Mouse (Mus musculus) gastrocnemius, postnatal 14 days (tissue): ENCODE data around the gene Xpa. TPM values are rescaled to one million over a fixed set of nuclear protein-coding genes. Genes with fewer than 3 reads are reported as not detected.
"Not testable (repeated sequence)": the region's sequence is repeated elsewhere in the genome, so short reads cannot be mapped to it uniquely, and the experiment has no call there.

Experiments used
- DNase-seq: peaks from one replicate; pipeline ENCODE4 v3.0.0; 2021; ENCODE audit warnings: mixed read lengths
- intact Hi-C: fragments of 180-260 bp; cut with DNase I; formaldehyde crosslinking; loops from one replicate; pipeline ENCODE4 v1.15.1; 2025; ENCODE audit warnings: low total_unique reads
- long read RNA-seq, 2 experiments: library from polyadenylated mRNA; stranded (forward); transcript quantifications; one replicate each; pipeline ENCODE4 v2.0.0; 2021
- total RNA-seq, 2 experiments: library from RNA; stranded (reverse); gene quantifications; 2 replicates each; pipeline ENCODE4 v1.2.3; 2021

The Xpa gene
- total RNA-seq: 1 to 10 TPM; 7.5 to 7.8 TPM
- long read RNA-seq, experiment 1, partial matches to known transcripts: 1 of 5 reads
- long read RNA-seq, experiment 1, other reads (novel, unspliced or antisense): 1 of 5 reads
- long read RNA-seq, experiment 2, partial matches to known transcripts: 0 of 5 reads
- long read RNA-seq, experiment 2, other reads (novel, unspliced or antisense): 1 of 5 reads

- intact Hi-C loops: no loop called here
- peak; percentile 95 for DNase-seq
Measured at GRCm38 (mm10) chr4:46195781-46196487, at the start of gene Xpa. Gene Xpa (minus strand): TSS chr4:46196311.

GRCm38 (mm10) chr4:46235871-46236270 is 39.8 kb upstream of the Xpa start:
- intact Hi-C loops: no loop called here
- no peak for DNase-seq

- no peak for DNase-seq
- intact Hi-C loops: no loop called here
Measured at GRCm38 (mm10) chr4:46234739-46235138, 38.6 kb upstream of the Xpa start.

GRCm38 (mm10) chr4:46226972-46227535 is 30.9 kb upstream of the Xpa start:
- no peak for DNase-seq
- intact Hi-C loops: no loop called here

- DNase-seq: no peak
- intact Hi-C loops: no loop called here
Measured at GRCm38 (mm10) chr4:46221090-46221489, 25.0 kb upstream of the Xpa start.

- peak; percentile 9 for DNase-seq
- intact Hi-C loops: loop anchor here (10.0 kb wide), 1 partner anchor 142 kb away; the partner anchor contains the start of gene Foxe1
Measured at GRCm38 (mm10) chr4:46202562-46203126, 6.5 kb upstream of the Xpa start.

- DNase-seq: peak; percentile 53
- intact Hi-C loops: loop anchor here (10.0 kb wide), 1 partner anchor 143 kb away; the partner anchor contains the start of gene Foxe1
Measured at GRCm38 (mm10) chr4:46201834-46202561, 5.9 kb upstream of the Xpa start.

- no peak for DNase-seq
- intact Hi-C loops: no loop called here
Measured at GRCm38 (mm10) chr4:46198064-46198463, 2.0 kb upstream of the Xpa start.

- intact Hi-C loops: no loop called here
- DNase-seq: no peak
Measured at GRCm38 (mm10) chr4:46196513-46196912, 402 bp upstream of the Xpa start.

GRCm38 (mm10) chr4:46192011-46192410 is 4.1 kb downstream of the Xpa start:
- DNase-seq, intact Hi-C loops: not testable (repeated sequence)

GRCm38 (mm10) chr4:46186466-46186865 is 9.6 kb downstream of the Xpa start:
- no peak for DNase-seq
- intact Hi-C loops: no loop called here

GRCm38 (mm10) chr4:46185890-46186289 is 10.2 kb downstream of the Xpa start:
- intact Hi-C loops: no loop called here
- DNase-seq: no peak

- intact Hi-C loops: no loop called here
- no peak for DNase-seq
Measured at GRCm38 (mm10) chr4:46185423-46185822, 10.7 kb downstream of the Xpa start.

- intact Hi-C loops: no loop called here
Measured at GRCm38 (mm10) chr4:46182181-46182580, 13.9 kb downstream of the Xpa start.

GRCm38 (mm10) chr4:46181168-46181567 is 14.9 kb downstream of the Xpa start:
- intact Hi-C loops: no loop called here
- DNase-seq: no peak

More at GRCm38 (mm10) chr4:46182181-46182580, 13.9 kb downstream of the Xpa start:
- no peak for DNase-seq

- DNase-seq: no peak
- intact Hi-C loops: no loop called here
Measured at GRCm38 (mm10) chr4:46177496-46177895, 18.6 kb downstream of the Xpa start.

GRCm38 (mm10) chr4:46177018-46177417 is 19.1 kb downstream of the Xpa start:
- no peak for DNase-seq
- intact Hi-C loops: no loop called here

- DNase-seq: no peak
- intact Hi-C loops: no loop called here
Measured at GRCm38 (mm10) chr4:46176313-46176712, 19.8 kb downstream of the Xpa start.

- intact Hi-C loops: no loop called here
- DNase-seq: no peak
Measured at GRCm38 (mm10) chr4:46171761-46172160, 24.4 kb downstream of the Xpa start.

GRCm38 (mm10) chr4:46165831-46166230 is 30.3 kb downstream of the Xpa start:
- intact Hi-C loops: no loop called here

More at GRCm38 (mm10) chr4:46165831-46166230, 30.3 kb downstream of the Xpa start:
- DNase-seq: no peak
